Mouse (Mus musculus): ENCODE measurements around the gene Ehmt2.

Gene Ehmt2

DNA sequence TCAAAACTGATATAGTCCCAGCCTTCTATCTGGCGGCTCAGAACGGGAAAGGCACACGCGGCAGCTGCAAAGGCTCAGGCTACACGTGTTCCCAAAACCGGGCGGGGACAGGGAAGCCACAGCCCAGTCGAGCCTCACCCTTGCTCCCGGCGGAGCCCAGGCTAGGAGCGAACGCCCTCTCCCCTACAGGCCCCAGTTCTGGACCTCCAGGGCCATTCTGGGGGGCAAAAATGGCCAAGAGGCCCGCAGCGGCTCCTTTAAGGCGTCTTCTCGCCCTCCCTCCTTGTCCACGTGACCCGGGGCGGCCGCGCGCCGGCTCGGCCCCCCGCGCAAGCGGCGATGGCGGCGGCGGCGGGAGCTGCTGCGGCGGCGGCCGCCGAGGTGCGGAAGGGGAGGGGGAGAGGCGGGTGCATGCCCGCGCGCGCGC is at the start of gene Ehmt2, which contains the start of gene C2:
Gene Ehmt2, plus strand, starts transcription at position 310 of the 427 bp plus-strand sequence.
Gene C2, minus strand, starts transcription at position 106 of the 427 bp plus-strand sequence.
- in situ Hi-C loops (cut with MboI, MseI) = no loop called here

DNA sequence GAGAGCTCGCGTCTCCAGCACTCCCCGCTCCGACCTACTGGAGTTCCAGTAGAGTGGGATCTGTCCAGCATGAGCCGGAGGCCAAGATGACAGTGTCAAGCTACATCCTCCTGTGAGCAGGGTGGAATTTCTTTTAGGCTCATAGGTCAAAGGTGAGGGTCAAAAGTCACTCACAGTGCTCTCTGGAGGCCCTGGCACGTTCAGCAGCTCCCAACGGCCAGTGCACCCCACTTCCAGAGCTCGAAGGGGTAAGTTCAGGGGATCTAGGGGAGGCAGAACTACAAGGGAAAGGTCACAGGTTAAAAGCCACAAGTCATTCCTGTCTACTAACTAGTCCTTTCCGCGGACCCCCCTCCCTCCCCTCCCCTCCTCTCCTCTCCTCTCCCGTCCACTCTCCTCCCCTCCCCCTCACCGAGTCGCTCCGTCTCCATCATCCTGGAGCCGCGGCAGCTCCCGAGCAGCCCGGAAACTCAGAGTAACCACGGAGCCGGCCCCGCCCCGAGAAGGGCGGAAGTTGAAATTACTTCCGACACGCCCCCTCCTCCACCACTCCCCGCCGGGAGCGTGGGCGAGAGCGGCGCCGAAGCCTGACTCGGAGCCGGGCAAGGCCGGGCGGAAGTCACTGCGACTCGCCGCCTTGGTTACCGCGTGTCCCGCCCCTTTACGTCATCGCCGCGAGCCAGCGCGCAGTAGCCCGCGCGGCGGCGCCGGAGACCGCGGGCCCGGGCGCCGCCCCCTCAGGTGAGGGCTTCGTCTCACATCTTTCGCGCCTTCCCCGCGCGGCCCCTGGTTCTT is 48.4 kb upstream of the Ehmt2 start, which contains the start of the genes Skiv2l and Nelfe:
Gene Skiv2l, minus strand, starts transcription at position 489 of the 795 bp plus-strand sequence.
Gene Nelfe, plus strand, starts transcription at position 670 of the 795 bp plus-strand sequence.
- in situ Hi-C loops (cut with MboI, MseI) = loop anchor here (25.0 kb wide), 1 partner anchor 813 kb away; the partner anchor contains the start of genes Col11a2, H2-Ke6, Rxrb and Slc39a7

DNA sequence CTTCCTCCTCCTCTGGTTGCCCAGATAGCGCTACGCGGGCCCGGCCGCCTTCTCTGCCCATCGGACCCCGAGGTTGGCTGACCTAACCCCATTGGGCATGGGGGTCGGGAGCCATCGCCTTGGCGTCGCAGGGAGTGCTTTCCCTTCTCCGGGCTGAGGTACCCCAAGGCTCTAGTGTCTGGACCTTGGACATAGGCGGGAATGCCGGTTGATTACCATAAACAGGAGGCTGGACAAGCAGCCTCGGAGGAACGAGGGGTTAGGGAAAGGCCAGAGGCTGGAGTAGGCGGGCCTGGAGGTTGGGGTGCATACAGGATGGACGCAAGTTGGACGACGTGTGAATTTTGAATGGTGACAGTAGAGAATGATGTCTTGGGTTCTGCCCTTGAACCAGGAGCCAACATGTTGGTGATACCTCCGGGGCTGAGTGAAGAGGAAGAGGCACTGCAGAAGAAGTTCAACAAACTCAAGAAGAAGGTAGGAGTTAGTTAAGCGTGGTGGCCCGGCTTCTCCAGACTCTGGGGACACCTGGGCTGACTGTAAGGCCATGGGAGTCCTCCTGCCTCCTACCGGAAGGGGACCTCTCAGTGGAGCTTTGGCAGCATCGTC is 47.6 kb upstream of the Ehmt2 start:
- in situ Hi-C loops (cut with MboI, MseI) = no loop called here

DNA sequence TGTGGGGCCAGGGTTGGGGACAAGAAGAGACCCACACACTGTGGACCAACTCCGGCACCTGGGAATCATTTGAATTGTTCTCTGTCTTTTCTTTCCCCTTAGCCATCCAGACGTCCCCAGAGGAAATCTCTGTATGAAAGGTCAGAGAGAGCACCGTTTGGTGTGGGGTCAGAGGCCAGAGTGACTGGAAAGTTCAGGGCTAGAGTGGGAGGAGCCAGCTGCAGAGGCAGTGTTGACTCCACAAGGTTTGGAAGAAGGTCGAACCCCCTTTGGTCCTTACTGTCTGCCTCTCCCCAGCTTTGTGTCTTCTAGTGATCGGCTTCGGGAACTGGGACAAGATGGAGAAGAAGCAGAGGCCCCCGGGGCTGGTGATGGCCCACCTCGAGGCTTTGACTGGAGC is 44.8 kb upstream of the Ehmt2 start:
- in situ Hi-C loops (cut with MboI, MseI) = no loop called here

DNA sequence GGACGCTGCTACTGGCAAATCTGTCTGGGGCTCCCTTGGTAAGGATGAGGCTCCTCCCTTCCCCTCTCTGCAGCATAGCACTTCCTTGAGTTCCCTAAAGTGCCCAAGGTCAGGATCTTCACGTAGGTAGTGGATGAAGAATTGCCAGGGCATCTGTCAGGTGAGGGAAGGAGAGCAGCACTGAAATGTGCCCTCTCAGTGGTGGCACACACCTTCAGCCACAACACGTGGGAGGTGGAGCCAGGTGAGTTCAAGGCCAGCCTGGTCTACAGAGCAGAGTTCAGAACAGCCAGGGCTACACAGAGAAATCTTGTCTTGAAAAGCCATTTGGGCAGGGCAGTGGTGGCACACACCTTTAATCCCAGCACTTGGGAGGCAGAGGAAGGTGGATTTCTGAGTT is 43.5 kb upstream of the Ehmt2 start:
- in situ Hi-C loops (cut with MboI, MseI) = loop anchor here (5.0 kb wide), 1 partner anchor 58 kb away; the partner anchor contains the start of gene Slc44a4

DNA sequence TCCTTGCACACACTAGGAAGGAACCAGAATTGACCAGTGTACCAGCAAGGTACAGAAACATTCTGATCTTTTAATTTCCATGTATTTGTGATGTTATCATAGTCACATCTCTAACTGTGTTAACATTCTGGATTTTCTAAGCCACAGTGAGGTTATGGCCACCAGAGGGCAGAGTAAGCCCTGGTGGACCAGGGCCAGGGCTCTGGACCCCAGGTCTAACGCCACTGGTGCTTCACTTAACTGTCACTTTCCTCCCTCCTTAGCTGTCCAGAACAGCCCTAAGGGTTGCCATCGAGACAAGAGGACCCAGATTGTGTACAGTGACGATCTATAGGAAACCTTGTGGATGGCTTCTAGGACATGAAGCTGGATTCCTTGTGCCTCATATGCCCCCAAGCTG is 42.4 kb upstream of the Ehmt2 start:
- in situ Hi-C loops (cut with MboI, MseI) = loop anchor here (5.0 kb wide), 1 partner anchor 56 kb away; the partner anchor contains the start of gene Slc44a4

DNA sequence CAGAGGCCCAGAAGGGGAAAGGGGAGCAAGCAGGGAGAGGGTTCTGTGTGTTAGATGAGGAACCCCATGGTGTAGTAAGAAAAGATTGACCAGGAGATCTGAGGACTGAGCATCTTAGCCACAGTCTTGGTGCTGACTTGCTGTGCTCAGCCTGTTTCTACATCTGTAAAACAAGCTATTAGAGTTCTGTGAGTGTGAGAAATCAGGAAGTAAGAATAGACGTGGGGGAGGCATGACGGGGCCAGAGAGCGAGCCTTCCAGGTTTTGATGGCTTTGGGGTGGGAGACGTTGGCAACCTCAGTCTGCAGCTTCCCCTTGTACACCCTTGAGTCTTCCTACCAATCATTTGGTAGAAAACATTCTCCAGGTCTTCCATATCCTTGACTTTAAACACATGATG is 39.6 kb upstream of the Ehmt2 start:
- in situ Hi-C loops (cut with MboI, MseI) = loop anchor here (5.0 kb wide), 1 partner anchor 54 kb away; the partner anchor contains the start of gene Slc44a4

DNA sequence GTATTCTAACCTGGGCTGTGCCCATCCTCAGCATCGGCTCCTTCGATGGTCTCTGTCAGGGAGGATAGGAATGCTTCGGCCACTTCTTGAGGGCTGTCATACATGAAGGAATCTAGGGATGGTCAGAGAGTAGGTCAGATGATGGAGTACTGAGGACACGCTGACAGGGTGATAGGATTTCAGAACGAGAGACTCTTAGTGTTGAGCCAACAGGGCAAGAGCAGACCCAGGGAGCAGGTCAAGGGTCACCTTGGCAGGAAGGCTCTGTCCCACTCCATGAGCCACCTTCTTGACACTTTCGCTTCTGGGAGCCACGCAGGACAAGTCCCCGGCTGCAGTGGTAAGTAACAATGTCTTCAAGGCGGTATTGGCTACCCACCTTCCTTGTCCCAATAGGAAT is 37.8 kb upstream of the Ehmt2 start:
- in situ Hi-C loops (cut with MboI, MseI) = no loop called here

DNA sequence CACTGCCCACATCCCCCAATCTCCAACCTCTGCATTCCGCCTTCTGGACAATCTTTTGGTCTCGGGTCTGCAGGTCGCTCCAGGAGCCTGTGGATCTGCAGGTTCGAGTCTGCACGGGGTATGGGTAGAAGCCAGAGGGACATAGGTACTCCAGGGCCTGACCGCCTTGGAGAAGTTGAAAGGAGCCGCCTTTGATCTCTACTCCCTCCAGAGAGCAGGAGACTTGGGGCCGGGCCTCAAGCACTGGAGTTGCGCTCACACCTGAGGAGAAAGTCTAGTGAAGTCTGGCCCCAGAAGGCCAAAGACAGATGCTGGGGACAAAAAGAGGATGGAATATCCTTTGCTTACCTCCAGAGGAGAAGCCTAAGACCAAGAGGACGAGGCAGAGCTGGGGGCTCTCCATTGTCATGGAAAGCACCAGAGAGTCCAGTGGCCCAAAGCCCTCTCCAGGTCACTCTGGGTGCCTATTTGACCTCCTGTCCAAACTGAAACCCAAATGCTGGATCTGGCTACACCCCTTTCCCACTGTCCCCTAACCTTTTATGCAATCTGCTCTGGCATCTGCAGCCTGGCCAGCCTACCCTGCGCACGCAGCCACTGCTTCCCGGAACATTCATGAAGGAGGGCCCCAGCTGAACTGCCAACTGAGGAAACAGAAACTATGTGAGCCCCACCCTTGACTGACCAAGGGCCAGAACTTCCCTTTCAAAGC is 36.4 kb upstream of the Ehmt2 start:
- in situ Hi-C loops (cut with MboI, MseI) = no loop called here

DNA sequence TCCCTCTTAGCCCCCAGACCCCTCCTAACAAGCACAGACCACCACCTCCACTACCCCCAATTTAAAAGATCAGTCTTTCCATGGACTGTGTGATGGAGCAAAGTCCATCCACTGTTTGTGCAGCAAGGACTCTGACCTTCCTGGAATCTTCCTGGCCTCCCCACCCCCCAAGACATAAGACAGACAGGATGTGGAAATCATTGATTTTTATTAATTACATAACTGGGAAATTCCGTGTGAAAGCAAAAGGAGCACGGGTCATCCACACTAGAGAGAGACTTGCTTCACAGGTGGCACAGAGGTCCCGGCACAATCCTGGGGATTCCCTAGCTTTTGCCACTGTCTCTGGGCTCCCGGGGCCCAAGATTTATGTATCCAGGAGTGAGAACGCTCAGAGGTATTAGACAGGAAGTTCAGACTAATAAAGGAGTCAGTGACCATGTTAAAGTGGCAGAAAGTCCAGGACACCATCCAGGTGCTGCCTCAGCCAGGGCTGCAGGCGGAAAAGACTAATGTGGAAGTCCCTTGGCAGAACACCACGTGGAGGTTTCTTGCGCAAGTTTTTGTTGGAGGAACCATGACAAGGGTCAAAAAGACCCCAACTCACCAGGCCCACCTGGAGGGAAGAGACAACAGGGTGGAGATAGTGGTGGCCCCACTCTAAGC is 35.7 kb upstream of the Ehmt2 start, which contains the start of gene Cfb:
Gene Cfb, minus strand, starts transcription at position 103 of the 666 bp plus-strand sequence.
- in situ Hi-C loops (cut with MboI, MseI) = no loop called here

DNA sequence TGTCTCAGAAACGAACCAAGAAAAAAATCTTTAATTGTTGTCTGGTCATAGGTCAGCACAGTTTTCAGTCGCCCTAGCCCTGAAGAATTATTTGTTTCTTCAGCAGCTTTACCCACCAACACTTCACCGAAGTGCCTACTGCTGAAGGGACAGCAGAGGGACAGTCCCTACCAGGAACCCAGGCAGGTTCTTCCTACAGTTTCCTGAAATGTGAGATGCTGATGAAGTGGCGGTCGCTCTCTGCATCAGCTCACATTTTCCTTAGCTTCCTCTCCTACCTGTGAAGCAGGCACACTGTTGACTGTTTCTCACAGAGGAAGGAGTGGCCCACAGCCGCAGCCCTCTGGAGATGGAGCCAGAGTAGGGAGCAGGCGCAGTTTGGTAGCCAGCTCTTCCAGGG is 32.3 kb upstream of the Ehmt2 start:
- in situ Hi-C loops (cut with MboI, MseI) = no loop called here

DNA sequence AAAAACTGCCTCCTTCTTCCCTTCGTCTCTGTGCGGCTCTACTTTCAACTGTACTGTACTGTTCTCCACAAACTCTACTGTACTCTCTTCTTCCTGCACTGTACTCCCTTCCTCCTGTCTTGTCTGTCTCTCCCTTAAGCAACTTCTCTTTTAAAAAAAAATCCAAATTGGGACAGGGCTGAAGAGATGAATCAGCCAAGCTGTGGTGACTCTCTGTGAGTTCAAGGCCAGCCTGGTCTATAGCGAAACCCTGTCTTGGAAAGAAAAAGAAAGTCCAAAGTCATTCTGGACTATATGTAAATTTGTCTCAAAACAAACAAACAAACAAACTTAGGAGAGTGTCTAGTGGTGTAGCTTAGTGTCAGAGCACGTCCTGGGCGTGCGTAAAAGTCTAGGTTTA is 23.9 kb upstream of the Ehmt2 start:
- in situ Hi-C loops (cut with MboI, MseI) = no loop called here

DNA sequence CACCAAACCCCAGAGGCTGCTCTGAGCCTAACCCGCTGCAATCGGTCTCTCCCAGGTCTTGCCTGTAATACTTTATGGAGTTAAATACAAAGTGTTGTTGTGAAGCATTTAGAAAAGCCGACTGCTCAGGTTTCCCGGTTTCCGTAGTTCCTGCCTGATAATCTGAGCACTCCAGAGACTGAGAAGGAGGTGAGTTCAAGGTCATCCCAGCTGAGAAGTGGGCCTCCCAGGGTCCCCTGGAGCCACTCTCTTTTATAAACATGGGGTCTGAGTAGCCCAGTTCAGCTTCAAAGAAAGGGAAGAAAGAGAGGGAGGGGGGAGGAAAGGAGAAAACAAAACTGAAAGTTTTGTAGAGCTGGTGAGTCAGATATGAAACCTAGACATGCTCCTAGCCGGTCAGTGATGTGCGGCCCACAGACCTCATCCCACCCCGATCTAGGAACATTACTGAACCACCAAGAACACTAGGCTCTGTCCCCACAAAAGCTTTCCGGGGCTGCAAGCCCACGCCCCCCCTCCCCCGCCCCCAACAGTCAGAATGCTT is 18.9 kb upstream of the Ehmt2 start, which contains the start of gene Zbtb12:
Gene Zbtb12, plus strand, starts transcription at position 148 of the 544 bp plus-strand sequence.
- in situ Hi-C loops (cut with MboI, MseI) = no loop called here

DNA sequence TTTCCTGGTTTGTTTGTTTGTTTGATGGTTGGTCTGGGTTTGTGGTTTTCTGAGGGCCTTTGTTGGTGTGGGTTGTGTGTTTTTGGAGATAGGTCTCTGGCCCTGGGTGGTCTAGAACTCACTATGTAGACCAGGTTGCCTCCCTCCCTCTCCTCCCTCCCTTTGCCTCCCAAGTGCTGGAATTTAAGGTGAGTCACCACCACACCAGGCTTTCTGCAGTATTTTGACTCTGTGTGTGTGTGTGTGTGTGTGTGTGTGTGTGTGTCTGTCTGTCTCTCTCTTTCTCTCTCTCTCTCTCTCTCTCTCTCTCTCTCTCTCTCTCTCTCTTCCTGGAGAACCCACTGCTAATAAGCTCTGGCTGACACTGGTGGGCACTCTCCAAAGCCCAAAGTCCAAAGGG is 17.1 kb upstream of the Ehmt2 start:
- in situ Hi-C loops (cut with MboI, MseI) = no loop called here

DNA sequence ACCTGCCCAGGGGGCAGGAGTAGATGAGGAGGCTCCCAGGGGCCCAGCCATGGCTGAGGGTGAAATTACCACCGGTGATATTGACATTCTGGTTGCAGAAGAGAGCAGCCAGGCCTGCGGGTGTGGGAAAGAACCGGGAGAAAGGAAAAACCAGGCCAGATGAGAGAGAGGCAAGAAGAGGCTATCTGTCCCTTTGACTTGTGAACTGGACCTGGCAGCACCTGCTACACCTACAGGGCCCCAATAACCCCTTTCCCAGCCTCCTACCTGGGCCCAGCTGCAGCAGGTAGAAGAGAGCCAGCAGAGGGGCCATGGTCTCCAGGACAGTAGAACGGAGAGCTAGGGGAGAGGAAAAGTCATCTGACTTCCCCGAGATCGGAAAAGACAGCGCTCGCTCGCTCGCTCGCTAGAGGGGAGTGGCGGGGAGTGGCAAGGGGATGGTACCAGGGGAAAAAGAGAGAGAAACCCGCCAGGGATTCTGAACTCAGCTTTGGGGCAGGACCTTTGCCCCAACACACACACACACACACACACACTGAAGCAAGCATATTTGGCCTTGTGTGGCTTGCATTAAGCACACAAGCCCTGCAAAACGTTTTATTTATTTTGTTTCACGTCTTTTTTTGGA is 16.5 kb upstream of the Ehmt2 start, which contains the start of gene Gm20547:
Gene Gm20547, minus strand, starts transcription at position 360 of the 628 bp plus-strand sequence.
- in situ Hi-C loops (cut with MboI, MseI) = no loop called here

DNA sequence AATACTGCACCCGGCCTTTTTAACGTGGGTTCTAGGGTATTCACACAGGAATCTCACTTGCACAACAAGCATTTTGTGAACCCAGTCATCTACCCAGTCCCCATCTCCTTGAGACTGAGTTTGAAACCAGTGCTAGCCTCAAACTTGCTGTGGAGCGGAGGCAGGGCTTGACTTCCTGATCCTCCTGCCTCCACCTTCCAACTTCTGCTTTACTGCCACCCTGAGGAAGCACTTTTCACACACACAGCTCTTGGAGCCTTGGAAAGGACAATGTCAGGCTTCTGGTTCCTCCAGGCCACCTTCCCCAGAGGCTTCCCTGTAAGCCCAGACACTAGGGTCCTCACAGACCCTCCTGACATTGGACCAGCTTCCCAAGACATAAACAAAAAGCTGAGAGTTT is 14.9 kb upstream of the Ehmt2 start:
- in situ Hi-C loops (cut with MboI, MseI) = no loop called here

DNA sequence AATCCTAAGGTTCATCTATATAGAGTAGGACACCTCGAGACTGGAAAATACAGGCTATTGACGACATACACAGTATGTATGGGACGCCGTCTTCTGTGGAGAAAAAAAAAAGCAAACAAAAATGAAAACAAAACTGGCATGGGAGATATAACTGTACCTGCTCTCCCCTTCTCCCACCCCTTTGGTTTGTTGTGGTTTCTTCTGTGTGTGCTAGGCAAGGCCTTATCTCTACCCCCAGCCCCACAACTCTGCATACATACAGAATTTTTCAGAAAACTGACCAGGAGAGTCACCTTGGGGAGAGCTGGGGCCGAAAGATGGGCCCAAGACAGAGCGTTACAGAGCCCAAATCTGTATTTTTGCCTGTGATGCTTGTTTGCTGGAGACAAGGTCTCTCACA is 13.6 kb upstream of the Ehmt2 start:
- in situ Hi-C loops (cut with MboI, MseI) = no loop called here

DNA sequence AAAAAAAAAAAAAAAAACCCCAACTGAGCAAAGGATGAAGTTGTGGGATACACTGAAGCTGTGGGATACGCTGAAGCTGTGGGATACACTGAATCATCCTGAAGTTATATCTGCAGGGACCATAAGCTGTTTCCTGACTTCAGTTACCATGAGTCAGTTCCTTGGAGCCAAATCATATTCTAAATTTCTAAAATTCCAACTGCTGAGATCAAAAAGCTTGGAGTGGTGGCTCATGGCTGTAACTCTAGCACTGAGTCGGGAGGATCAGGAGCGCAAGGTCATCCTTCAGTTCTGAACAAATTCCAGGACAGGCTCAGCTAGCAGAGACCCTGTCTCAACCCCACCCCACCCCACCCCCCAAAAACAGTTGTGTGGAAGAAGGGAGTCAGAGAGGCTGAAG is 12.7 kb upstream of the Ehmt2 start:
- in situ Hi-C loops (cut with MboI, MseI) = no loop called here

DNA sequence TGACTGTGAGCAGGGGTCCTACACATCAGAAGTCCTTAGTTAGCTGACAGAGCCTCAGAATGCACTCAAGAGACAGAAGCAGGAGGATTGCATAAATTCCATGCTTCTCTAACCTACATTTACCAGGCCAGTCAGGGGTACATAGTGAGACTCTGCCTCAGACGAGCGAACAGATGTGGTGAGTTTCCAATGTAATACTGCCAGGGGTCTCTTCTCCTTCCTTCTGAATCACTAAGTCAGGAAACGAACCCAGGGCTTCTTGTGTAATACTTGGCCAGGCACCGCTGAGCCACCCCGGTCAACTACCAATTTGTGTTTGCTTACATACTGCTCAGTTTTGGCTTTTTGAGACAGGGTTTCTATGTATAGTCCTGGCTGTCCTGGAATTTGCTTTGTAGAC is 10.3 kb upstream of the Ehmt2 start:
- in situ Hi-C loops (cut with MboI, MseI) = no loop called here

DNA sequence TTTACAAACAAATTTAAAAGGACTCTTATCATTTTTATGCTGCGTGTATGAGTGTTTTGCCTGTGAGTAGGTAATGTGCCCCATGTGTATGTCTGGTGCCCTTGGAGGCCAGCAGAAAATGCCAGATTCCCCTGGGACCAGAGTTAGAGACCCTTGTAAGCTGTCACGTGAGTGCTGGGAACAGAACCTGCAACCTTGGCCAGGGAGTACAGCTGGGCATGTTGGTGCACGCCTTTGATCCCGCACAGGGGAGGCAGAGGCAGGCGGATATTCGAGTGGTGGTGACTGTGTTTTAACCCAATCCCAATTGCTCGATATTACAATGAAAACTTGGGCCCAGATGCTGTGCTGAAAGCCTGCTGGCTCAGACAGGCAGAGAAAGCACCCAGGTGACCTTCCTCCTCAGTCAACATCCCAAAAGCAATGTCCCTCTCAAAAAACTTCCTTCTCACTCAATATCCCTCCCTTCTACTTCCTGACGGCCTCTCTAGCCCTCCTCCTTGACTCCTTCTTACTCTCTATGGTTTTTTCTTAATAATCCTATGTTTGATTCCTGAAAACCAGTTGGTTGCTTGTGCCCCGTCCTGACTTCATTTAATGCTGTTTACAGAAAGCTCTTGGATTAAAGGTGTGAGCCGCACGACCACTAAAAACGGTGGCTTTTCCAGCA is 8.1 kb upstream of the Ehmt2 start:
- in situ Hi-C loops (cut with MboI, MseI) = no loop called here
